Mouse (Mus musculus) right cerebral cortex, postnatal 14 days (tissue): ENCODE measurements around the gene Foxi3.

Experiments used
- DNase-seq: peaks from one replicate; pipeline ENCODE4 v3.0.0; 2022

Foxi3 gene

GRCm38 (mm10) chr6:70956285-70956912 is at the start of gene Foxi3:
Foxi3 (plus strand) TSS chr6:70956531.
- no peak for DNase-seq

DNA sequence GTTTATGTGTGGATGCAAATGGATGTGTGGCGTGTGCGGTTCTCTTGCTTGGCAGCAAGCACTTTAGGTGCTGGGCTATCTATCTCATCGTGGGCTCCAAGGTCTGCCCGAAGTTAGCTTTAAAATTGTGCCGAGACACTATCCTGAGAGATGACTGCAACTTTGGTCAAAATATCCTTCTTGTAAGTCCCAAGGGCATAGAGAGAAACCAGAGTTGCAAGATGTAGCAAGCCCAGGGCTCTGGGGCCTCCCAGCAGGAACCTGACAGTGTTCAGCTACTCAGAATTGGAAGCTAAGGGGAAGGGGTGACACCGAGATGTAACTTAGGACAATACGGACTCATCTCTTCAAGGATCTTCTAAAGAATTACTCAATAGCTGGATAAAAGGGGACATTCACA is 46.8 kb upstream of the Foxi3 start:
- no peak for DNase-seq

- no peak for DNase-seq
Observed at GRCm38 (mm10) chr6:70910285-70910684, 46.0 kb upstream of the Foxi3 start.

DNA sequence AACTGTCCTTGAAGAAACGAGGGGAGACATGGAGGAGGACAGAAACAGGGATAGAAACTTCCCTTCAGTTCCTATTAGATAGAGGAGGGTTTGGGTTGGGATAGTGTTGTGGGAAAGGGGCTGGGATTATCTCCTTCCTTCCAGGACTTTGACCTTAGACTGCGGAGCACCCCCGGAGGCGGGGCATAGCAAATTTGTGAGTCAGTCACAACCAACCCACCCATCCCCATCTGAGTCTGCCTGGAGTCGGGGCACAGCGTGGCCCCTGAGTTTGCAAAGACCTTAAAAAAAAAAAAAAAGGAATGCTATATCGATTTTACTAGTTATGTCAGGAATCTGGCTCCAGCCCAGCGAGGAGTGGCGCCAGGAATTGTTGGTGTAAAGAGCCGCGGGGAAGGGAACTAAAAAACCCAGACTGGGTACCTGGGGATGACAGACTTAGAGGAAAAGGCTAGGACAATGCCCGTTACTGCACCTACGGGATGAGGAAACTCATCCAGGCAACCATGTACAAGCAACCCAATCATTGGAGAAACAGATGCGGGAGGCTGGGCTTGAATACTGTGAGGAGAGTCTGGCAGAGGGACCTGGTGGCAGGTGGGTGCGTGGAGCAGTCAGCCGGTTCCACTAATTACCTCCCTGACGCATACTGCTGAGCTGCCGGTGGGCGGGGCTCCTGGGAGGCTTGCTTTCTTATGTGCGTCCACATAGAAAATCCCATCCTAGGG is 44.5 kb upstream of the Foxi3 start:
- peak; percentile 54 for DNase-seq

DNA sequence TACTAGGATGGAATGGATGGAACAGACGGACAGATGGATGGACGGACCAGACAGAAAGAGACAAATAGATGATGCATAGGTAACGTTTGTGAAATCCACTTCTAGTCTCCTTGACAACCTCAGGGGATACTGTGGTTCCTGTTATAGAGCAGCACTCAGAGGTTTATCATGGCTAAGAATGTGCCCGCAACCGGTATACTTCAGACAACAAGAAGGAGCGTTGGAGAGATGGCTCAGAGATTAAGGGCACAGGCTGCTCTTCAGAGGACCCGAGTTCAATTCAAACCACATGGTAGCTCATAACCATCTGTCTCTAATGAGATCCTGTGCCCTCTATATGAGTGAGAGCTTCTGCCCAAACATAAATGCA is 44.0 kb upstream of the Foxi3 start:
- no peak for DNase-seq

GRCm38 (mm10) chr6:70918827-70919226 is 37.5 kb upstream of the Foxi3 start, which contains the start of gene Tex37:
Tex37 (minus strand) TSS chr6:70918927.
- no peak for DNase-seq

- DNase-seq: peak; percentile 15
Observed at GRCm38 (mm10) chr6:70921274-70922074, 34.9 kb upstream of the Foxi3 start.

DNA sequence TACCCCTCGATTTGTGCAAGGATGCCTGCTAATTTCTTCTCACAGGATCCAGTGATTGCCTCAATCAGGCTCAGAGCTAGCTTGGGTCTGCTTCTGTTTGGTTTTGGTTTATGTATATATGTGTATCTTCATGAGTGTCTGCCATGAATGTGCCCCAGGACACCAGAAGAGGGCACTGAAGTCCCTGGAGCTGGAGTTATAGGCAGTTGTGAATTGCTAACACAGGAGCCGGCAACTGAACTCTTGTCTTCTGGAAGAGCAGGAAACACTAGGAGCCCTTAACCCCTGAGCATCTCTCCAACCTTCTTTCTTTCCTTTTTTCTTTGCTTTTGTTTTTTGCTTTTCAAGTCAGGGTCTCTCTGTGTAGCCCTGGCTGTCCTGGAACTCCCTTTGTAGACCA is 24.5 kb upstream of the Foxi3 start:
- DNase-seq: no peak

GRCm38 (mm10) chr6:70953274-70953673 is 3.1 kb upstream of the Foxi3 start:
- DNase-seq: no peak

DNA sequence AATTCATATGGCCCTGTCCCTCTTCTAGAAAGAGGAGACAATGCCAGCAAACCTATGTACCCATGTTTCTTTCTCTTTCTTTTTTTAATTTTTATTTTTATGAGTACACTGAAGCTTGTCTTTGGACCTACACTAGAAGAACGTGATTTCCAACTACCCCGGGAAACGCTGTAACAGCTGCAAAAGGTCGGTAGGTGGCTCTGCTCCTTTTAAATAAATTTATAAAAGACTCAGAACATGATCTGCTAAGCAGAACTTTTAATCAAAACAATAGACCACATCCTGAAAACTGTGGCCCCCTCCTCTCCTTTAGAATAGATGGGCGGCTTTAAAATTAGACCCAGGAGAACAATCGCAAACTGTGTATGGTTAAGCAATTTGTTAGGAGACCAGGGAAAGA is 2.3 kb upstream of the Foxi3 start:
- no peak for DNase-seq

- DNase-seq: no peak
Observed at GRCm38 (mm10) chr6:70955291-70955800, 985 bp upstream of the Foxi3 start.

DNA sequence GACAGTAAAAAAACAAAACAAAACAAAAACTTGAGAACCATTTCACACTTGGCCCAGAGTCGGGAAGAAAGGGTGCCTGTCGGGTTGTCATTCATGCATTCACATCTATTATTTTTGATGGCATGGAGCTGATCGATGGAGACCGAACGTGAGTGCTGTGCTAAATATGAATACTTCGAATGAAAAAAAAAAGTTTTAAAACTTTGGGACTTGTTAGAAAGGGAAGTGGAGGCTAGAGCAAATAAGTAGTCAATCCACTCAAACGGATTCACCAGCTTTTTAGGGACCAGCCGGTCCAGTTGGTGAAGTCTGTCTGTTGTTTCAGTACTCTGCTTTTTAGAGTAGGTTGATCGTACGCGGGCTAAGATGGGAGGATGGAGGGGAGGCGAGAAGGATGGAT is 490 bp upstream of the Foxi3 start:
- no peak for DNase-seq

GRCm38 (mm10) chr6:70956936-70957335 is 605 bp downstream of the Foxi3 start:
- DNase-seq: no peak

GRCm38 (mm10) chr6:70957341-70957940 is 1.1 kb downstream of the Foxi3 start:
- no peak for DNase-seq

- no peak for DNase-seq
Observed at GRCm38 (mm10) chr6:70964116-70964830, 7.9 kb downstream of the Foxi3 start.

- DNase-seq: no peak
Observed at GRCm38 (mm10) chr6:70965694-70966093, 9.4 kb downstream of the Foxi3 start.

DNA sequence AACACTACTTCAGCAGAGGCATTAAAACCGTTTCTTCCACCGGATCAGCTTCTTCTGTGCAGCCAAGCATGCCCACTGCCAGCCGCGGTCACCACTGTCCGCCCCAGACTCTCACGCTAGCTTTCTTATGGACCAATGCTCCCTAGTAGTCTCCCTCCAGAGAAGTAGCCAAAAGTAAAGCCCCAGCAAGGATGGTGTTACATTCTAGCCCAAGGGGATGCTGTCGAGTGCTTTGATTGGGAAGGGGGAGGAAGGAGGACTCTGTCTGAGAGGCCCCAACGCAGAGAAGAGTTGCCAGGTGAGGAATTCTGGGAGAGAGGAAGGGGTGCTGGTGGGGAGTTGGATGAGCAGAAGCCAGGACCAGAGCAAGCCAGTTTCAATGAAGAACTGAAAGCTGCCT is 11.1 kb downstream of the Foxi3 start:
- no peak for DNase-seq

- no peak for DNase-seq
Observed at GRCm38 (mm10) chr6:70968291-70968690, 12.0 kb downstream of the Foxi3 start.

- no peak for DNase-seq
Observed at GRCm38 (mm10) chr6:70973066-70973465, 16.7 kb downstream of the Foxi3 start.

- DNase-seq: no peak
Observed at GRCm38 (mm10) chr6:70981036-70981435, 24.7 kb downstream of the Foxi3 start.

- DNase-seq: no peak
Observed at GRCm38 (mm10) chr6:70982416-70982815, 26.1 kb downstream of the Foxi3 start.

DNA sequence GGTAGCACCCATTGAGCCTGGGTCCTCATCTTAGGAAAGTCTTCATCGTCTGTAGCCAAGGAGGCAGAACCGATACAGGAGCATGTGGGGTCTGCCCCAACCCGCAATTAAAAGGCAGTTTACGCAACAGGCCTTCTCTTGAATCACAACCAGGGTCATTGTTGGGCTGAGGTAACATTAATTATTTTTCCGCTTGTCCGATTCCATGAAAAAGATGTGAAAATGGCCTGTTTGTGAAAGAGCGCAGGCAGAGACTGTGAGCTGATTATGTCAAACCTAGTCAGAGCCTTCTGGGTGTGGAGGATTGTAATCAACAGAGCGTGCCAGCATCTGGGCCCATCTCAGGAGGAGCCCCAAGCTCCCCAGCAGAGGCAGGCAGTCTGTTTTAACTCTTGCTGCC is 30.4 kb downstream of the Foxi3 start:
- DNase-seq: no peak
